Mouse (Mus musculus) limb, embryonic 11.5 days (tissue): ENCODE measurements around the gene Pbrm1. TPM values are rescaled to one million over a fixed set of nuclear protein-coding genes. Genes with fewer than 3 reads are reported as not detected.

Source experiments
- ATAC-seq: fragments of 200-750 bp; cut with Nextera tagmentation; 2 replicates; pipeline ENCODE4 v1.8.0; 2017; ENCODE audit warnings: low read depth; ENCODE audit not compliant: insufficient number of reproducible peaks, low FRiP score, low TSS enrichment
- DNase-seq: peaks from one replicate; pipeline ENCODE4 v3.0.0-alpha.2; 2015; ENCODE audit warnings: low spot score
- H3K27ac ChIP-seq: fragments of 300-500 bp; sonication (generic); replicated peaks from 2 replicates; pipeline ENCODE4 v1.5.1; 2014; ENCODE audit warnings: low read depth, mild to moderate bottlenecking, low read length
- H3K27me3 ChIP-seq: fragments of 300-500 bp; sonication (generic); 2 replicates; pipeline ENCODE4 v1.6.1; 2014; ENCODE audit warnings: mild to moderate bottlenecking, low read length, mixed read lengths; ENCODE audit not compliant: control insufficient read depth, insufficient read depth
- H3K36me3 ChIP-seq: fragments of 300-500 bp; sonication (generic); 2 replicates; pipeline ENCODE4 v1.6.1; 2014; ENCODE audit warnings: mild to moderate bottlenecking, low read length, moderate library complexity, mixed read lengths; ENCODE audit not compliant: control insufficient read depth, insufficient read depth
- H3K4me1 ChIP-seq: fragments of 300-500 bp; sonication (generic); 2 replicates; pipeline ENCODE4 v1.6.1; 2014; ENCODE audit warnings: low read length, mixed read lengths; ENCODE audit not compliant: control insufficient read depth, insufficient read depth
- H3K4me2 ChIP-seq: fragments of 300-500 bp; sonication (generic); 2 replicates; pipeline ENCODE4 v1.6.1; 2014; ENCODE audit warnings: low read depth, mild to moderate bottlenecking, moderate library complexity; ENCODE audit not compliant: severe bottlenecking
- H3K4me3 ChIP-seq: fragments of 300-500 bp; sonication (generic); 2 replicates; pipeline ENCODE4 v1.5.1; 2014; ENCODE audit warnings: low read depth, low read length
- H3K9ac ChIP-seq: fragments of 300-500 bp; sonication (generic); 2 replicates; pipeline ENCODE4 v1.6.1; 2014; ENCODE audit warnings: mild to moderate bottlenecking, low read length
- H3K9me3 ChIP-seq: fragments of 300-500 bp; sonication (generic); 2 replicates; pipeline ENCODE4 v1.6.1; 2016; ENCODE audit warnings: low read length; ENCODE audit not compliant: control insufficient read depth
- WGBS: fragments of 180-500 bp; shearing (Covaris S2); extraction: QIAGEN DNeasy Blood & Tissue Kit; methylation state at CpG from one replicate; pipeline ENCODE4 v1.1.7; 2014; 5-methylcytosine and 5-hydroxymethylcytosine counted together
- polyA plus RNA-seq: library from polyadenylated mRNA; unstranded; fragments of >200 nt; fragmentation: Nextera tagmentation; extraction: Ambion mirVana; gene quantifications from 2 replicates; pipeline ENCODE4 v1.2.1, GENCODE M21; 2014

Pbrm1 gene
- polyA plus RNA-seq, 1 experiment from 2014 or later = 136 TPM

- H3K36me3 ChIP-seq = peaks cover 50% of the 10 kb centered on the region
- ATAC-seq = no peak
- no peak overlapping the region for H3K4me3 ChIP-seq
- H3K9ac ChIP-seq = no peak overlapping the region
- 90% methylated on average over 13 of the region's 13 CpGs for WGBS
- no peaks in the 10 kb centered on the region for H3K4me1 ChIP-seq
- no peaks in the 10 kb centered on the region for H3K9me3 ChIP-seq
- no peaks in the 10 kb centered on the region for H3K27me3 ChIP-seq
- no peak for DNase-seq
- no peak overlapping the region for H3K27ac ChIP-seq
- no peak overlapping the region for H3K4me2 ChIP-seq
Measured at GRCm38 (mm10) chr14:31170963-31171362, 152.0 kb downstream of the Pbrm1 start.

Other genes starting within 250 kb of the Pbrm1 start
- gene Tmem110, start 193.5 kb upstream of the Pbrm1 start, polyA plus RNA-seq = 37.5 and 38.7 TPM in 2 replicates
- 1.1 and 1.2 TPM in 2 replicates for gene Mustn1, start 139.9 kb upstream of the Pbrm1 start, polyA plus RNA-seq
- gene Itih4, start 132.7 kb upstream of the Pbrm1 start, polyA plus RNA-seq = not detected in 2 replicates
- 0.14 and 0.15 TPM in 2 replicates for gene Itih3, start 95.4 kb upstream of the Pbrm1 start, polyA plus RNA-seq
- not detected in 2 replicates for gene Itih1, start 75.8 kb upstream of the Pbrm1 start, polyA plus RNA-seq
- 16.1 and 17.7 TPM in 2 replicates for gene Nek4, start 67.8 kb upstream of the Pbrm1 start, polyA plus RNA-seq
- gene Glt8d1, start 17.7 kb upstream of the Pbrm1 start, polyA plus RNA-seq = 42.4 and 47.8 TPM in 2 replicates
- gene Spcs1, start 17.5 kb upstream of the Pbrm1 start, polyA plus RNA-seq = 277 and 305 TPM in 2 replicates
- gene Gnl3, start within 50 bp of the Pbrm1 start, polyA plus RNA-seq = 126 and 129 TPM in 2 replicates
- 61.6 and 66.5 TPM in 2 replicates for gene Smim4, start 109.8 kb downstream of the Pbrm1 start, polyA plus RNA-seq
- 569 and 606 TPM in 2 replicates for gene Nt5dc2, start 111.9 kb downstream of the Pbrm1 start, polyA plus RNA-seq
- 15.5 and 15.7 TPM in 2 replicates for gene Stab1, start 149.5 kb downstream of the Pbrm1 start, polyA plus RNA-seq
- 16.6 and 18.7 TPM in 2 replicates for gene Tnnc1, start 189.2 kb downstream of the Pbrm1 start, polyA plus RNA-seq
- 346 and 377 TPM in 2 replicates for gene Nisch, start 197.8 kb downstream of the Pbrm1 start, polyA plus RNA-seq
- 0.09 and 0.20 TPM in 2 replicates for gene Sema3g, start 198.7 kb downstream of the Pbrm1 start, polyA plus RNA-seq
- gene Phf7, start 232.2 kb downstream of the Pbrm1 start, polyA plus RNA-seq = 12.7 and 13.5 TPM in 2 replicates
- 111 and 112 TPM in 2 replicates for gene Bap1, start 232.3 kb downstream of the Pbrm1 start, polyA plus RNA-seq